Mouse (Mus musculus): ENCODE results near the gene Slc25a3. TPM values are rescaled to one million over a fixed set of nuclear protein-coding genes. Genes with fewer than 3 reads are reported as not detected.

Slc25a3 gene
- polyA plus RNA-seq, 1 experiment from 2014 or later = 470 TPM

- peak; percentile 47 for ATAC-seq (ENCODE audit: insufficient read depth)
Observed at GRCm38 (mm10) chr10:91083393-91083927, 40.4 kb downstream of the Slc25a3 start.

GRCm38 (mm10) chr10:91082550-91083392, 41.1 kb downstream of the Slc25a3 start, which contains the start of the genes Apaf1 and Ikbip:
Gene Apaf1 (minus strand): TSS chr10:91082770.
Gene Ikbip (plus strand): TSS chr10:91082940.
- H3K27ac ChIP-seq (ENCODE audit: low read depth) = peak within 1 kb of the TSS; percentile 84
- DNase-seq (peak; percentile 99), ATAC-seq (ENCODE audit: insufficient read depth) (peak; percentile 96)
- no peak for TF ChIP-seq CTCF (IDR thresholded peaks at IDR 0.05; ENCODE audit: low read depth)
- H3K36me3 ChIP-seq (ENCODE audit: insufficient read depth) = peaks cover 13% of the 10 kb centered on the region
- peak within 1 kb of the TSS; percentile 78 for H3K4me2 ChIP-seq
- under 1% methylated on average over 87 of the region's 87 CpGs for WGBS
- H3K4me1 ChIP-seq (ENCODE audit: insufficient read depth) = no peaks in the 10 kb centered on the region
- peak within 1 kb of the TSS; percentile 95 for H3K4me3 ChIP-seq (ENCODE audit: low read depth, low read length)
- H3K27me3 ChIP-seq (ENCODE audit: insufficient read depth, low read length) = no peaks in the 10 kb centered on the region
- H3K9me3 ChIP-seq (ENCODE audit: low read depth, low read length) = no peaks in the 10 kb centered on the region
- H3K9ac ChIP-seq = peak within 1 kb of the TSS; percentile 85

More at GRCm38 (mm10) chr10:91083393-91083927, 40.4 kb downstream of the Slc25a3 start:
- Histone ChIP-seq H3K9ac (peak overlapping the region; percentile 84), H3K27me3 (ENCODE audit: insufficient read depth, low read length) (no peaks in the 10 kb centered on the region), H3K36me3 (ENCODE audit: insufficient read depth) (peaks cover 9% of the 10 kb centered on the region), H3K4me3 (ENCODE audit: low read depth, low read length) (peak overlapping the region; percentile 95), H3K9me3 (ENCODE audit: low read depth, low read length) (no peaks in the 10 kb centered on the region), H3K4me1 (ENCODE audit: insufficient read depth) (no peaks in the 10 kb centered on the region), H3K4me2 (peak overlapping the region; percentile 78), H3K27ac (ENCODE audit: low read depth) (peak overlapping the region; percentile 73; the same call in 1 of the 2 replicates)
- TF ChIP-seq CTCF (IDR thresholded peaks at IDR 0.05; ENCODE audit: low read depth) = no peak
- no peak for DNase-seq
- WGBS = 33% methylated on average over 12 of the region's 12 CpGs

- under 1% methylated on average over 27 of the region's 27 CpGs for WGBS
- Histone ChIP-seq H3K4me1 (ENCODE audit: insufficient read depth) (no peaks in the 10 kb centered on the region), H3K4me2 (peak overlapping the region; percentile 78), H3K36me3 (ENCODE audit: insufficient read depth) (peaks cover 20% of the 10 kb centered on the region), H3K27me3 (ENCODE audit: insufficient read depth, low read length) (no peaks in the 10 kb centered on the region), H3K9ac (peak overlapping the region; percentile 85), H3K4me3 (ENCODE audit: low read depth, low read length) (peak overlapping the region; percentile 95), H3K9me3 (ENCODE audit: low read depth, low read length) (no peaks in the 10 kb centered on the region), H3K27ac (ENCODE audit: low read depth) (peak overlapping the region; percentile 84)
- no peak; the same call in 1 of the 2 replicates for ATAC-seq (ENCODE audit: insufficient read depth)
- no peak for TF ChIP-seq CTCF (IDR thresholded peaks at IDR 0.05; ENCODE audit: low read depth)
- DNase-seq = peak; percentile 60
Observed at GRCm38 (mm10) chr10:91081959-91082507, 41.8 kb downstream of the Slc25a3 start.

- Histone ChIP-seq H3K4me2 (0 out of 2 replicates have a peak overlapping the region, but pooled peaks have one; percentile 8), H3K4me1 (ENCODE audit: insufficient read depth) (no peaks in the 10 kb centered on the region), H3K9me3 (ENCODE audit: low read depth, low read length) (no peaks in the 10 kb centered on the region), H3K4me3 (ENCODE audit: low read depth, low read length) (no peak overlapping the region), H3K36me3 (ENCODE audit: insufficient read depth) (peaks cover 34% of the 10 kb centered on the region), H3K9ac (no peak overlapping the region), H3K27ac (ENCODE audit: low read depth) (no peak overlapping the region), H3K27me3 (ENCODE audit: insufficient read depth, low read length) (no peaks in the 10 kb centered on the region)
- no peak for DNase-seq
- no peak for ATAC-seq (ENCODE audit: insufficient read depth)
- TF ChIP-seq CTCF (IDR thresholded peaks at IDR 0.05; ENCODE audit: low read depth) = no peak
- WGBS = 79% methylated on average over 5 of the region's 5 CpGs
Observed at GRCm38 (mm10) chr10:91080540-91080939, 43.3 kb downstream of the Slc25a3 start.

DNA sequence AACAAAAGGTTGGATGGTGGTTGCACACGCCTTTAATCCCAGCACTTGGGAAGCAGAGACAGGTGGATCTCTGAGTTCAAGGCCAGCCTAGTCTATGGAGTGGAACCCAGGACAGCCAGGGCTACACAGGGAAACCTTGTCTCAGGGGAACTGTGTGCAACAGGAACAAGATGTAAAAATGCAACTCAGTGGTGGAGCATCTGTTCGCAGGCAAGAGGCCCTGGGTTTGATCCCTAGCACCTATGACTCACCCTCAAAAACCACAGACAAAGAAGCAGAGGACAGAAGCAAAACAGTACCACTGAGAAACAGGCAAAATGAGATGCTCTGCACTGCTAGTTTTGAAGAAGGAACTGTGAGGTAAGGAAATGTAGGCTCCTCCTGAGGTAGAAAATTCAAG, 47.2 kb downstream of the Slc25a3 start:
- Histone ChIP-seq H3K4me2 (no peak overlapping the region), H3K4me3 (ENCODE audit: low read depth, low read length) (no peak overlapping the region), H3K4me1 (ENCODE audit: insufficient read depth) (no peaks in the 10 kb centered on the region), H3K9ac (no peak overlapping the region), H3K9me3 (ENCODE audit: low read depth, low read length) (no peaks in the 10 kb centered on the region), H3K36me3 (ENCODE audit: insufficient read depth) (peaks cover 53% of the 10 kb centered on the region), H3K27me3 (ENCODE audit: insufficient read depth, low read length) (no peaks in the 10 kb centered on the region), H3K27ac (ENCODE audit: low read depth) (no peak overlapping the region)
- ATAC-seq (ENCODE audit: insufficient read depth) = no peak
- no peak for DNase-seq
- TF ChIP-seq CTCF (IDR thresholded peaks at IDR 0.05; ENCODE audit: low read depth) = no peak
- 84% methylated on average over 2 of the region's 2 CpGs for WGBS

DNA sequence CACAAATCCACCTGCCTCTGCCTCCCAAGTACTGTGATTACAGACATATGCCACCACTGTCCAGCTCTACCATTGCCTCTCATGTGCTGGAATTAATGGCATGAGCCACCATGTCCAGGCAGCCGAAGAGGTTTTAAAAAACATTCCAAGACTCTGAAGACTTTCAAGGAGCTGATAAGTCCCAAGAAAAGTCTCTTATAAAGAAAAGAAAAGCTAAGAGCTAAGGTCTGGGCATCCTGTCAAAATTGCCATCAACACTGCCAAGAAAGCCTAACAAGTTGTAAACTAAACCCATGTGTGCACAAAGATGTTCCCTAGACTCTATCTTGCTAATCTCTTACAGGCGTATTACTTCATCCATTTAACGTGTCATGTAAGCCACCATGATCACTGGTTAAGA, 50.5 kb downstream of the Slc25a3 start:
- H3K9me3 ChIP-seq (ENCODE audit: low read depth, low read length) = no peaks in the 10 kb centered on the region
- no peaks in the 10 kb centered on the region for H3K4me1 ChIP-seq (ENCODE audit: insufficient read depth)
- no peak overlapping the region for H3K9ac ChIP-seq
- no peak for DNase-seq
- H3K27me3 ChIP-seq (ENCODE audit: insufficient read depth, low read length) = no peaks in the 10 kb centered on the region
- H3K4me2 ChIP-seq = no peak overlapping the region
- WGBS = 68% methylated on average over 3 of the region's 3 CpGs
- no peak overlapping the region for H3K4me3 ChIP-seq (ENCODE audit: low read depth, low read length)
- no peak for ATAC-seq (ENCODE audit: insufficient read depth)
- peaks cover 47% of the 10 kb centered on the region for H3K36me3 ChIP-seq (ENCODE audit: insufficient read depth)
- no peak overlapping the region for H3K27ac ChIP-seq (ENCODE audit: low read depth)
- no peak for TF ChIP-seq CTCF (IDR thresholded peaks at IDR 0.05; ENCODE audit: low read depth)

DNA sequence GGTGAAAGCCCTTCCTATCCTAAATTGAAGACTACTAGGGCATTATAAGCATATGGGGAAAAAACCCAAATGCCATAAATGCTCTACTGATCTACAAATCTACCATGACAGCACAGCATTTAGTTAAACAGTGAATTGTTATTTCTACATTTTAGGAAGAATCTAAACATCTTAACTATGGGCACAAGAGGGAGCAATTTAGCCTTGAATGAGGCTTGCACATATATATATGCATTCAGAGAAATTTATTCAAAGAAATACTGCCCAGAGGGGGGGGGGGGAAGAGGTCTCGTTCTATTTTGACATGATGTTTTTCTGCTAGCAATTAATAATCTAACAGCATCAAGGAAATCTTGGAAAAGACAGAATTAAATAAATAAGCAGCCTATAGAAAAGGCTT, 52.1 kb downstream of the Slc25a3 start:
- DNase-seq (peak; percentile 71), ATAC-seq (ENCODE audit: insufficient read depth) (no peak)
- no peaks in the 10 kb centered on the region for H3K27me3 ChIP-seq (ENCODE audit: insufficient read depth, low read length)
- H3K9ac ChIP-seq = no peak overlapping the region
- 31% methylated on average over 1 of the region's 1 CpGs for WGBS
- no peak overlapping the region for H3K4me2 ChIP-seq
- H3K9me3 ChIP-seq (ENCODE audit: low read depth, low read length) = no peaks in the 10 kb centered on the region
- H3K4me3 ChIP-seq (ENCODE audit: low read depth, low read length) = no peak overlapping the region
- no peak overlapping the region for H3K27ac ChIP-seq (ENCODE audit: low read depth)
- TF ChIP-seq CTCF (IDR thresholded peaks at IDR 0.05; ENCODE audit: low read depth) = peak; percentile 36; the same call in 1 of the 2 replicates
- peaks cover 41% of the 10 kb centered on the region for H3K36me3 ChIP-seq (ENCODE audit: insufficient read depth)
- H3K4me1 ChIP-seq (ENCODE audit: insufficient read depth) = no peaks in the 10 kb centered on the region

Other genes with a start within 250 kb of the Slc25a3 start
- gene Apaf1, start 41.3 kb downstream of the Slc25a3 start, polyA plus RNA-seq (2014; fragmentation: Nextera tagmentation; extraction: Ambion mirVana) = 26.9 and 27.1 TPM in 2 replicates
- gene Ikbip, start 41.1 kb downstream of the Slc25a3 start, polyA plus RNA-seq (2014; fragmentation: Nextera tagmentation; extraction: Ambion mirVana) = 48.8 and 51.4 TPM in 2 replicates
- gene Tmpo, start 57.3 kb upstream of the Slc25a3 start, polyA plus RNA-seq (2014; fragmentation: Nextera tagmentation; extraction: Ambion mirVana) = 317 and 337 TPM in 2 replicates

All from lung, embryonic 14.5 days (tissue).